Mouse (Mus musculus) spleen, adult 2 months (tissue): ENCODE measurements at regions not wholly inside any gene's neighbourhood (a gene's known extent, or its start where the extent isn't known, plus 50 kb on each side); places are given as distances from the start of the nearest gene placed in this dataset.

Experiments used
- DNase-seq, 2 experiments: peaks; one replicate each; pipeline versions ENCODE4 v3.0.0 to v3.0.0-alpha.2; 2012 to 2021; ENCODE audit warnings: low spot score in 2 of 2, low read depth in 1 of 2
- H3K27ac ChIP-seq: fragments of 200-500 bp; 2 replicates; pipeline ENCODE4 v1.5.1; 2012; ENCODE audit warnings: low read length, inconsistent platforms; ENCODE audit not compliant: insufficient read depth
- H3K27me3 ChIP-seq: fragments of 200-500 bp; 2 replicates; pipeline ENCODE4 v1.6.1; 2012; ENCODE audit warnings: mild to moderate bottlenecking, moderate library complexity, low read length, inconsistent platforms; ENCODE audit not compliant: control insufficient read depth, insufficient read depth
- H3K36me3 ChIP-seq: fragments of 200-500 bp; 2 replicates; pipeline ENCODE4 v1.6.1; 2012; ENCODE audit warnings: mild to moderate bottlenecking, low read length, inconsistent platforms; ENCODE audit not compliant: control insufficient read depth, insufficient read depth
- H3K4me1 ChIP-seq: fragments of 200-500 bp; 2 replicates; pipeline ENCODE4 v1.6.1; 2011; ENCODE audit warnings: inconsistent platforms; ENCODE audit not compliant: control insufficient read depth, insufficient read depth, insufficient read length
- H3K4me3 ChIP-seq: fragments of 200-500 bp; 2 replicates; pipeline ENCODE4 v1.5.1; 2011; ENCODE audit warnings: mild to moderate bottlenecking, inconsistent platforms; ENCODE audit not compliant: insufficient read depth, insufficient read length; ENCODE audit errors: extremely low read depth
- CTCF ChIP-seq: fragments of 200-500 bp; IDR thresholded peaks from 2 replicates; pipeline ENCODE4 v1.5.1; 2011; ENCODE audit warnings: mild to moderate bottlenecking, inconsistent platforms; ENCODE audit not compliant: insufficient read depth, insufficient read length, insufficient replicate concordance; ENCODE audit errors: extremely low read depth
- POLR2A ChIP-seq: fragments of 200-500 bp; IDR thresholded peaks from 2 replicates; pipeline ENCODE4 v1.6.1; 2011; ENCODE audit warnings: low read depth, low read length, inconsistent platforms
- WGBS: fragments of 180-500 bp; shearing (Covaris S2); methylation state at CpG from one replicate; pipeline ENCODE4 v1.1.7; 2018; 5-methylcytosine and 5-hydroxymethylcytosine counted together

- no peak for DNase-seq
Measured at GRCm38 (mm10) chr8:26533444-26534421, 414.4 kb downstream of the Gm45692 start.

GRCm38 (mm10) chr8:26535816-26536215 lies 416.5 kb downstream of the Gm45692 start:
- no peak overlapping the region for H3K4me3 ChIP-seq
- no peaks in the 10 kb centered on the region for H3K36me3 ChIP-seq
- H3K27ac ChIP-seq: no peak overlapping the region
- 47% methylated on average over 3 of the region's 3 CpGs for WGBS
- no peaks in the 10 kb centered on the region for H3K4me1 ChIP-seq
- no peak for DNase-seq
- H3K27me3 ChIP-seq: no peaks in the 10 kb centered on the region
- no peak for TF ChIP-seq CTCF
- TF ChIP-seq POLR2A: no peak

More at GRCm38 (mm10) chr8:26533444-26534421, 414.4 kb downstream of the Gm45692 start:
- 79% methylated on average over 22 of the region's 22 CpGs for WGBS
- Histone ChIP-seq H3K27me3 (no peaks in the 10 kb centered on the region), H3K36me3 (no peaks in the 10 kb centered on the region), H3K4me3 (no peak overlapping the region), H3K27ac (no peak overlapping the region), H3K4me1 (no peaks in the 10 kb centered on the region)
- TF ChIP-seq POLR2A (no peak), CTCF (no peak)

- Histone ChIP-seq H3K4me1 (no peaks in the 10 kb centered on the region), H3K27me3 (no peaks in the 10 kb centered on the region), H3K27ac (no peak overlapping the region), H3K36me3 (no peaks in the 10 kb centered on the region), H3K4me3 (no peak overlapping the region)
- WGBS: 89% methylated on average over 5 of the region's 5 CpGs
- TF ChIP-seq POLR2A (no peak), CTCF (no peak)
- no peak for DNase-seq
Measured at GRCm38 (mm10) chr8:26553691-26554090, 423.4 kb upstream of the Zfp703 start.

- no peaks in the 10 kb centered on the region for H3K27me3 ChIP-seq
- H3K4me3 ChIP-seq: no peak overlapping the region
- WGBS: 85% methylated on average over 5 of the region's 5 CpGs
- no peak for TF ChIP-seq POLR2A
- no peak for TF ChIP-seq CTCF
- no peaks in the 10 kb centered on the region for H3K4me1 ChIP-seq
- no peak overlapping the region for H3K27ac ChIP-seq
- no peak for DNase-seq
- H3K36me3 ChIP-seq: no peaks in the 10 kb centered on the region
Measured at GRCm38 (mm10) chr8:26559196-26559595, 417.9 kb upstream of the Zfp703 start.

- Histone ChIP-seq H3K4me1 (no peaks in the 10 kb centered on the region), H3K27ac (no peak overlapping the region), H3K27me3 (no peaks in the 10 kb centered on the region), H3K36me3 (no peaks in the 10 kb centered on the region), H3K4me3 (no peak overlapping the region)
- TF ChIP-seq POLR2A (no peak), CTCF (no peak)
- no peak for DNase-seq
- 82% methylated on average over 2 of the region's 2 CpGs for WGBS
Measured at GRCm38 (mm10) chr8:26563151-26563550, 414.0 kb upstream of the Zfp703 start.

- Histone ChIP-seq H3K4me3 (no peak overlapping the region), H3K36me3 (no peaks in the 10 kb centered on the region), H3K4me1 (no peaks in the 10 kb centered on the region), H3K27ac (no peak overlapping the region), H3K27me3 (no peaks in the 10 kb centered on the region)
- DNase-seq: no peak
- WGBS: 88% methylated on average over 2 of the region's 2 CpGs
- TF ChIP-seq CTCF: no peak
- no peak for TF ChIP-seq POLR2A
Measured at GRCm38 (mm10) chr8:26564254-26564653, 412.9 kb upstream of the Zfp703 start.

- 59% methylated on average over 15 of the region's 15 CpGs for WGBS
- Histone ChIP-seq H3K4me1 (no peaks in the 10 kb centered on the region), H3K4me3 (no peak overlapping the region), H3K27me3 (no peaks in the 10 kb centered on the region), H3K27ac (no peak overlapping the region), H3K36me3 (no peaks in the 10 kb centered on the region)
- DNase-seq: no peak
- no peak for TF ChIP-seq POLR2A
- no peak for TF ChIP-seq CTCF
Measured at GRCm38 (mm10) chr8:26568423-26569060, 408.6 kb upstream of the Zfp703 start.
